Mouse (Mus musculus) neural tube, embryonic 13.5 days (tissue): ENCODE measurements around the gene Sept1. TPM values are rescaled to one million over a fixed set of nuclear protein-coding genes. Genes with fewer than 3 reads are reported as not detected.
"Not testable (repeated sequence)": the region's sequence is repeated elsewhere in the genome, so short reads cannot be mapped to it uniquely, and the experiment has no call there.

Experiments
- ATAC-seq: fragments of 200-750 bp; cut with Nextera tagmentation; 2 replicates; pipeline ENCODE4 v1.8.0; 2017; ENCODE audit warnings: low read depth, mild to moderate bottlenecking, moderate TSS enrichment, moderate library complexity
- H3K27ac ChIP-seq: fragments of 300-500 bp; sonication (generic); replicated peaks from 2 replicates; pipeline ENCODE4 v1.5.1; 2015; ENCODE audit warnings: moderate library complexity, mild to moderate bottlenecking, inconsistent platforms
- H3K27me3 ChIP-seq: fragments of 300-500 bp; sonication (generic); 2 replicates; pipeline ENCODE4 v1.6.1; 2015; ENCODE audit warnings: mild to moderate bottlenecking, inconsistent platforms
- H3K36me3 ChIP-seq: fragments of 300-500 bp; sonication (generic); 2 replicates; pipeline ENCODE4 v1.6.1; 2015; ENCODE audit warnings: mild to moderate bottlenecking, inconsistent platforms
- H3K4me1 ChIP-seq: fragments of 300-500 bp; sonication (generic); replicated peaks from 2 replicates; pipeline ENCODE4 v1.6.1; 2015; ENCODE audit warnings: inconsistent platforms
- H3K4me2 ChIP-seq: fragments of 300-500 bp; sonication (generic); 2 replicates; pipeline ENCODE4 v1.6.1; 2015; ENCODE audit warnings: inconsistent platforms, mild to moderate bottlenecking, moderate library complexity
- H3K4me3 ChIP-seq: fragments of 300-500 bp; sonication (generic); 2 replicates; pipeline ENCODE4 v1.5.1; 2015; ENCODE audit warnings: mild to moderate bottlenecking, inconsistent platforms
- H3K9ac ChIP-seq: fragments of 300-500 bp; sonication (generic); 2 replicates; pipeline ENCODE4 v1.6.1; 2015; ENCODE audit warnings: moderate library complexity, mild to moderate bottlenecking, inconsistent platforms
- H3K9me3 ChIP-seq: fragments of 300-500 bp; sonication (generic); 2 replicates; pipeline ENCODE4 v1.6.1; 2016; ENCODE audit warnings: inconsistent platforms
- WGBS: fragments of 180-500 bp; shearing (Covaris S2); methylation state at CpG from one replicate; pipeline ENCODE4 v1.1.7; 2015; 5-methylcytosine and 5-hydroxymethylcytosine counted together
- polyA plus RNA-seq: library from polyadenylated mRNA; unstranded; fragments of >200 nt; fragmentation: Nextera tagmentation; extraction: Ambion mirVana; gene quantifications from 2 replicates; pipeline ENCODE4 v1.2.1, GENCODE M21; 2015

Gene Sept1
- polyA plus RNA-seq, 1 experiment from 2014 or later, result 23.7 TPM

DNA sequence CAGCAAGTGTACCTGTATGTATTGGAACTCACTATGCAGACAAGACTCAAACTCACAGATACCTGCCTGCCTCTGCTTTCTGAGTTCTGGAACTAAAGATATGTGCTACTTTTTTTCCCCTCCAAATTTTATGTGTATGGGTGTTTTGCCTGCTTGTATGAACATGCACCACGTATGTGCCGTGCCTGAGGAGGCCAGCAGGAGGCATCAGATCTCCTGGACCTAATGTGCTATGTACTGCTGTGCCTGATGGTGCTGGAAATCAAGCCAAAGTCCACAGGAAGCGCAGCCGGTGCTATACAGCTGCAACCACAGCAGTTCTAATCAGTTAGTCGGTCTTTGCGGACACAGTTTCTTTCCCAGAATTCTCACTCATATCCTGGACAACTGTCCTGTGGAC, 49.1 kb downstream of the Sept1 start:
- no peak for ATAC-seq
- 79% methylated on average over 6 of the region's 6 CpGs for WGBS
- Histone ChIP-seq H3K9me3 (no peaks in the 10 kb centered on the region), H3K9ac (no peak overlapping the region), H3K27me3 (no peaks in the 10 kb centered on the region), H3K4me1 (no peaks in the 10 kb centered on the region), H3K4me2 (no peak overlapping the region), H3K4me3 (no peak overlapping the region), H3K27ac (no peak overlapping the region), H3K36me3 (no peaks in the 10 kb centered on the region)

DNA sequence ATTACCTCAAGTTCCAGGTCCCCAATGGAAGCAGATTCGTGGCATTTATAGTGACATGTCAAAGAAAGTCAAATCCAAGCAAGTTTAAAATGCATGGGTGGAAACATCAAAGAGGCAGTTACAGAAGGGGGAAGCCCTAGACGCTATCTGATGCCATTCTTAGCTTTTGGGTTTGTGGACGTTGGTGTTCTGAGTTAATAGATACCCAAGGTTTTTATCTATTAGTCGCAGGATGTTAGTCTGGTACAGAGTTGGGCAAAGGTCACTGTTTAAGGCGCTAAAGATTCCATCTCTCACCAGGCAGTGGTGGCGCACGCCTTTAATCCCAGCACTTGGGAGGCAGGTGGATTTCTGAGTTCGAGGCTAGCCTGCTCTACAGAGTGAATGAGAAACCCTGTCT, 49.6 kb downstream of the Sept1 start:
- Histone ChIP-seq H3K27me3 (no peaks in the 10 kb centered on the region), H3K27ac (no peak overlapping the region), H3K9ac (no peak overlapping the region), H3K4me3 (no peak overlapping the region), H3K4me1 (no peaks in the 10 kb centered on the region), H3K36me3 (no peaks in the 10 kb centered on the region), H3K9me3 (no peaks in the 10 kb centered on the region), H3K4me2 (no peak overlapping the region)
- ATAC-seq, result no peak
- whole genome bisulfite sequencing, result 83% methylated on average over 8 of the region's 8 CpGs

DNA sequence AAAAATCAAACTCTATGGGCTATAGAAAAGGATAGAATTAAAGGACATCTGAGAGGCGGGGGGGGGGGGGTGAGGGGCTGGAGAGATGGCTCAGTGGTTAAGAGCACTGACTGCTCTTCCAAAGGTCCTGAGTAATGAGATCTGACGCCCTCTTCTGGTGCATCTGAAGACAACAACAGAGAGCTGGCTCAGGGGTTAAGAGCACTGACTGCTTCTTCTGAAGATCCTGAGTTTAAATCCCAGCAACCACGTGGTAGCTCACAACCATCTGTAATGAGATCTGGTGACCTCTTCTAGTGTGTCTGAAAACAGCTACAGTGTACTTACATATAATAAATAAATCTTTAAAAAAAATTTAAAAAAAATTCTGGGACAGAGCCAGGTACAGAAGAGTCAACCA, 51.2 kb downstream of the Sept1 start:
- not testable (repeated sequence) for H3K27me3 ChIP-seq, H3K9ac ChIP-seq, H3K4me3 ChIP-seq, ATAC-seq, H3K9me3 ChIP-seq, H3K4me1 ChIP-seq, H3K36me3 ChIP-seq, H3K4me2 ChIP-seq, H3K27ac ChIP-seq
- WGBS, result 38% methylated on average over 3 of the region's 3 CpGs

DNA sequence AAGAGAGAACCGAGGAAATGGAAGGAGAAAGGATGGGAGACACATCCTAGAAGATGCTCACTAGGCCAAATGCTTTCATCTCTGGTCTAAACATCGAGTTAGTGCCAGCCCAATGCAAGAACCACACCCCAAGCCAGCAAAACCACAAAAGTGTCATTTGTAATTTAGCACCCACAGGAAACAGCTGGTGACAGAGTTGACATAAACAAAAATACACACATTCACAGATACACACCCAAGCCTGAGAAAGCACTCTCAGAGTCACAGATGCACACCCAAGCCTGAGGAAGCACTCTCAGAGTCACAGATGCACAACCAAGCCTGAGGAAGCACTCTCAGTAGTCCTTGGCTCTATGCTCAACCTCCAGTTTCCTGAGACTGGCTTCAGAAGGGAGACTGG, 52.1 kb downstream of the Sept1 start:
- Histone ChIP-seq H3K4me3 (no peak overlapping the region), H3K36me3 (no peaks in the 10 kb centered on the region)
- ATAC-seq, result no peak

DNA sequence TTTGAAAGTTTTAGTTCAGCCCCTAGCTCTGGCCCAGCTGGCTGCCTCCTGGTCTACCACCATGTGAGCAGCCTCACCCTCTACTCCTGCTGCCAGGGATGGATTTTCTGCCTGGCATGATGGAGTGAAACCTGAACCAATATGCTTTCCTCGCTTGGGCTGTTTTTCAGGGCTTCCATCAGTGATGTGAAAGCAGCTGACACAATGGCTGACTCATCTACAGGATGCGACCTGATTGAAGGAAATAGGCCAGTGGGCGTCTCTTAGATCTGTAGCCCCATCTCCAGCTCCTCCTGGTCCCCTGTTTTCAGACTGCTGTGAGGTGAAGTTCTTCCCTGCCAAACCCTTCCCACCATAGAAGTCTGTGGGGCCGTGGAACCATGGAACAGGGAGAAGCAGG, 56.0 kb downstream of the Sept1 start:
- ATAC-seq, result no peak
- Histone ChIP-seq H3K27me3 (no peaks in the 10 kb centered on the region), H3K9ac (no peak overlapping the region), H3K36me3 (no peaks in the 10 kb centered on the region), H3K4me1 (no peaks in the 10 kb centered on the region), H3K9me3 (no peaks in the 10 kb centered on the region), H3K4me2 (no peak overlapping the region), H3K4me3 (no peak overlapping the region), H3K27ac (no peak overlapping the region)
- 81% methylated on average over 4 of the region's 4 CpGs for WGBS

More for the DNA sequence above, 52.1 kb downstream of the Sept1 start:
- no peaks in the 10 kb centered on the region for H3K9me3 ChIP-seq
- WGBS, result 86% methylated on average over 2 of the region's 2 CpGs
- no peak overlapping the region for H3K9ac ChIP-seq
- H3K27me3 ChIP-seq, result no peaks in the 10 kb centered on the region
- H3K4me2 ChIP-seq, result no peak overlapping the region
- H3K27ac ChIP-seq, result no peak overlapping the region
- H3K4me1 ChIP-seq, result no peaks in the 10 kb centered on the region

GRCm38 (mm10) chr7:127166501-127166900, 66.4 kb downstream of the Sept1 start:
- no peak for ATAC-seq
- WGBS, result 95% methylated on average over 5 of the region's 5 CpGs

DNA sequence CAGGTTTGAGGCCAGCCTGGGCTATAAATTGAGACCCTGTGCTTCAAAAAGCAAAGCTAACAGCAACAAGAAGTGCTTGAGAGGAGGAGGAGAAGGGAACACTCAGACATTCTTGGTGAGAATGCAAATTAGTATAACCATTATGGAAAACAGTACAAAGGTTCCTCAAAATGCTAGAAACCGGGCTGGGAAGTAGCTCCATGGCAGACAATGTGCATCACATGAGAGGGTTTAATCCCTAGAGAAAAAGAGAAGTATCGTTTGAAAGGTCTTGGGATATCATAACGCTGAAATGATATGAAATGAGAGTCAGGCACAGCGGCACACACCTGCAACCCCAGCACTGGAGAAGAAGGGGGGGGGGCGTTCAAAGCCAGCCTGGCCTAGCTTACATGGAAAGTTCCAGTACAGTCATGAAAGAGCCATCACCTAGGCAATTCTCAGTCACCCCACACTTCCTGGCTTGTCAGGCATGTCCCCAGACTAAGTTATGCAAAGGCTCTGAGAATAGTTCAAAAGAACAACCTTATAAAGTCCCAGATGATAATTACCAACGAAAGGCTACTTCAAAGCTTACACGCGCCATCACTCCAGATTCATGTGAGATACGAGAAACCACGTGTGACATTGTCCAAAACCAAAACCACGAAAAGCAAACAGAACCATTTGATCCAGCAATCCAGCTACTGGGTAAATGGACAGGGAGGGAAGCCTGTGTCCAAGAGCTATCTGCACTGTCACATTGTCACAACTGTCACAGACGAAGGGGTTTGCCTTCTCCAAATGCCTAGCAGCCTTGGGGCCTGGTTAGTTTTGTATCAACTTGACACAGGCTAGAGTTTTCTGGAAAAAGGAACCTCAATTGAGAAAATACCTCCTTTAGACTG, 67.1 kb downstream of the Sept1 start:
- no peaks in the 10 kb centered on the region for H3K27me3 ChIP-seq
- H3K4me2 ChIP-seq, result no peak overlapping the region
- no peaks in the 10 kb centered on the region for H3K36me3 ChIP-seq
- 89% methylated on average over 12 of the region's 12 CpGs for WGBS
- no peak overlapping the region for H3K4me3 ChIP-seq
- H3K9ac ChIP-seq, result no peak overlapping the region
- H3K9me3 ChIP-seq, result no peaks in the 10 kb centered on the region
- H3K27ac ChIP-seq, result no peak overlapping the region
- ATAC-seq, result no peak
- H3K4me1 ChIP-seq, result no peaks in the 10 kb centered on the region

More at GRCm38 (mm10) chr7:127166501-127166900, 66.4 kb downstream of the Sept1 start:
- Histone ChIP-seq H3K9me3 (no peaks in the 10 kb centered on the region), H3K4me3 (no peak overlapping the region), H3K27ac (no peak overlapping the region), H3K4me2 (no peak overlapping the region), H3K27me3 (no peaks in the 10 kb centered on the region), H3K4me1 (no peaks in the 10 kb centered on the region), H3K36me3 (no peaks in the 10 kb centered on the region), H3K9ac (no peak overlapping the region)

Other genes with a start within 250 kb of the Sept1 start
- 6.6 and 7.2 TPM in 2 replicates for gene Mvp, start 218.5 kb downstream of the Sept1 start, polyA plus RNA-seq
- gene Pagr1b, start 216.6 kb downstream of the Sept1 start, polyA plus RNA-seq, result 0.50 and 0.61 TPM in 2 replicates
- 49.5 and 50.4 TPM in 2 replicates for gene Pagr1a, start 215.8 kb downstream of the Sept1 start, polyA plus RNA-seq
- 47.8 and 81.0 TPM in 2 replicates for gene Gm42742, start 212.0 kb downstream of the Sept1 start, polyA plus RNA-seq
- 22.0 TPM in 2 replicates for gene Prrt2, start 211.9 kb downstream of the Sept1 start, polyA plus RNA-seq
- gene Maz, start 206.1 kb downstream of the Sept1 start, polyA plus RNA-seq, result 71.7 and 72.1 TPM in 2 replicates
- 22.8 and 31.5 TPM in 2 replicates for gene Kif22, start 190.7 kb downstream of the Sept1 start, polyA plus RNA-seq
- not detected in 2 replicates for gene Zg16, start 145.8 kb downstream of the Sept1 start, polyA plus RNA-seq
- gene AI467606, start 141.8 kb downstream of the Sept1 start, polyA plus RNA-seq, result 1.0 and 2.4 TPM in 2 replicates
- gene Qprt, start 110.9 kb downstream of the Sept1 start, polyA plus RNA-seq, result 0.63 and 1.4 TPM in 2 replicates
- 0.08 and 0.10 TPM in 2 replicates for gene Spn, start 95.3 kb downstream of the Sept1 start, polyA plus RNA-seq
- 78.7 and 80.0 TPM in 2 replicates for gene Cd2bp2, start 37.1 kb downstream of the Sept1 start, polyA plus RNA-seq
- gene Tbc1d10b, start 24.7 kb downstream of the Sept1 start, polyA plus RNA-seq, result 32.3 and 32.9 TPM in 2 replicates
- gene Mylpf, start 24.2 kb downstream of the Sept1 start, polyA plus RNA-seq, result 27.7 and 63.1 TPM in 2 replicates
- gene Zfp553, start 69 bp downstream of the Sept1 start, polyA plus RNA-seq, result 54.7 and 58.0 TPM in 2 replicates
- gene Zfp771, start 11.1 kb upstream of the Sept1 start, polyA plus RNA-seq, result 55.0 and 62.4 TPM in 2 replicates
- gene Dctpp1, start 27.6 kb upstream of the Sept1 start, polyA plus RNA-seq, result 102 and 110 TPM in 2 replicates
- gene Sephs2, start 40.9 kb upstream of the Sept1 start, polyA plus RNA-seq, result 61.4 and 65.2 TPM in 2 replicates
- gene Itgal, start 63.1 kb upstream of the Sept1 start, polyA plus RNA-seq, result 0.31 and 0.41 TPM in 2 replicates
- gene Zfp768, start 112.5 kb upstream of the Sept1 start, polyA plus RNA-seq, result 17.2 and 17.9 TPM in 2 replicates
- 8.5 and 8.6 TPM in 2 replicates for gene Zfp747, start 142.9 kb upstream of the Sept1 start, polyA plus RNA-seq
- gene 9130019O22Rik, start 154.0 kb upstream of the Sept1 start, polyA plus RNA-seq, result 4.2 and 5.0 TPM in 2 replicates
- 5.2 and 5.7 TPM in 2 replicates for gene E430018J23Rik, start 160.5 kb upstream of the Sept1 start, polyA plus RNA-seq
- 4.0 and 4.5 TPM in 2 replicates for gene Zfp764, start 173.7 kb upstream of the Sept1 start, polyA plus RNA-seq
- 31.1 and 37.7 TPM in 2 replicates for gene Zfp688, start 188.9 kb upstream of the Sept1 start, polyA plus RNA-seq
- 13.0 and 15.2 TPM in 2 replicates for gene Zfp689, start 216.0 kb upstream of the Sept1 start, polyA plus RNA-seq
- 42.4 and 44.5 TPM in 2 replicates for gene Prr14, start 226.5 kb upstream of the Sept1 start, polyA plus RNA-seq
- gene Fbrs, start 246.1 kb upstream of the Sept1 start, polyA plus RNA-seq, result 12.1 and 12.6 TPM in 2 replicates